Mouse (Mus musculus) C2C12 (cell line): ENCODE results near the gene Tmem120a. TPM values are rescaled to one million over a fixed set of nuclear protein-coding genes. Genes with fewer than 3 reads are reported as not detected.
A peak's percentile ranks its signal among the peaks of the same experiment; 100 is the strongest.

Experiments used
- H3K27me3 ChIP-seq: one replicate; pipeline ENCODE4 v1.6.1; 2011; ENCODE audit not compliant: control insufficient read depth, insufficient read depth, insufficient read length
- H3K36me3 ChIP-seq: one replicate; pipeline ENCODE4 v1.6.1; 2011; ENCODE audit not compliant: control insufficient read depth, insufficient read depth
- H3K4me3 ChIP-seq: one replicate; pipeline ENCODE4 v1.5.1; 2011; ENCODE audit warnings: mild to moderate bottlenecking, control low read depth; ENCODE audit not compliant: poor library complexity, insufficient read depth, severe bottlenecking
- H3K79me2 ChIP-seq: one replicate; pipeline ENCODE4 v1.6.1; 2011; ENCODE audit not compliant: control insufficient read depth, insufficient read depth
- H3K79me3 ChIP-seq: one replicate; pipeline ENCODE4 v1.6.1; 2011; ENCODE audit warnings: low read depth, control low read depth
- H3ac ChIP-seq: one replicate; pipeline ENCODE3; 2011; ENCODE audit warnings: low read depth; ENCODE audit not compliant: control insufficient read depth, insufficient read length
- CEBPB ChIP-seq: IDR thresholded peaks from one replicate; pipeline ENCODE4 v1.6.1; 2011; ENCODE audit warnings: low read depth, mild to moderate bottlenecking, control low read depth, moderate library complexity
- CTCF ChIP-seq: IDR thresholded peaks from one replicate; pipeline ENCODE4 v1.5.1; 2011; ENCODE audit not compliant: control insufficient read depth, insufficient read depth, insufficient read length
- FOSL1 ChIP-seq: IDR thresholded peaks from one replicate; pipeline ENCODE4 v1.8.0; 2011; ENCODE audit warnings: mild to moderate bottlenecking, low read length; ENCODE audit not compliant: poor library complexity, insufficient read depth, severe bottlenecking
- MAX ChIP-seq: IDR thresholded peaks from one replicate; pipeline ENCODE4 v1.6.1; 2011; ENCODE audit warnings: mild to moderate bottlenecking, control low read depth
- MYOD1 ChIP-seq: IDR thresholded peaks from one replicate; pipeline ENCODE4 v1.6.1; 2011; ENCODE audit warnings: low read depth; ENCODE audit not compliant: control insufficient read depth, insufficient read length
- MYOG ChIP-seq: IDR thresholded peaks from one replicate; pipeline ENCODE4 v1.6.1; 2011; ENCODE audit not compliant: control insufficient read depth, insufficient read length; ENCODE audit errors: extremely low read depth
- USF1 ChIP-seq: IDR thresholded peaks from one replicate; pipeline ENCODE4 v1.6.1; 2011; ENCODE audit warnings: low read depth, mild to moderate bottlenecking, control low read depth, moderate library complexity
- polyA plus RNA-seq: library from polyadenylated mRNA; unstranded; fragments of >200 nt; fragmentation: generic; extraction: Trizol; gene quantifications from one replicate; pipeline ENCODE4 v1.2.1, GENCODE M21; 2012; ENCODE audit warnings: missing spikeins

The Tmem120a gene
- polyA plus RNA-seq, 1 experiment: 75.2 TPM

- Histone ChIP-seq H3K79me3 (peaks cover 23% of the 10 kb centered on the region), H3K27me3 (no peaks in the 10 kb centered on the region), H3K4me3 (no peak overlapping the region), H3K36me3 (peaks cover 31% of the 10 kb centered on the region), H3ac (no peak overlapping the region), H3K79me2 (peaks cover 65% of the 10 kb centered on the region)
- TF ChIP-seq MYOG (no peak), MAX (no peak)
These were observed 32.5 kb downstream of the Tmem120a start for GRCm38 (mm10) chr5:135711582-135712355.

- H3K79me3 ChIP-seq: peaks cover 25% of the 10 kb centered on the region
- H3ac ChIP-seq: peak overlapping the region; percentile 30
- no peaks in the 10 kb centered on the region for H3K27me3 ChIP-seq
- peaks cover 74% of the 10 kb centered on the region for H3K79me2 ChIP-seq
- TF ChIP-seq USF1: peak; percentile 66
- TF ChIP-seq MAX: peak; percentile 97
- no peak for TF ChIP-seq CTCF
- H3K36me3 ChIP-seq: peaks cover 29% of the 10 kb centered on the region
- H3K4me3 ChIP-seq: no peak overlapping the region
These were observed 33.5 kb downstream of the Tmem120a start for GRCm38 (mm10) chr5:135710599-135711214.

GRCm38 (mm10) chr5:135709716-135710115, 34.5 kb downstream of the Tmem120a start:
- Histone ChIP-seq H3K79me3 (peaks cover 29% of the 10 kb centered on the region), H3K79me2 (peaks cover 74% of the 10 kb centered on the region), H3K27me3 (no peaks in the 10 kb centered on the region), H3K36me3 (peaks cover 23% of the 10 kb centered on the region), H3ac (no peak overlapping the region), H3K4me3 (no peak overlapping the region)
- TF ChIP-seq USF1 (no peak), MAX (no peak), FOSL1 (no peak), MYOG (no peak)

- H3ac ChIP-seq: no peak overlapping the region
- H3K27me3 ChIP-seq: no peaks in the 10 kb centered on the region
- TF ChIP-seq MAX (no peak), CEBPB (no peak), USF1 (no peak), MYOD1 (no peak), MYOG (no peak), FOSL1 (no peak), CTCF (no peak)
- H3K79me3 ChIP-seq: peaks cover 39% of the 10 kb centered on the region
- no peak overlapping the region for H3K4me3 ChIP-seq
- H3K36me3 ChIP-seq: peaks cover 23% of the 10 kb centered on the region
- peaks cover 74% of the 10 kb centered on the region for H3K79me2 ChIP-seq
These were observed 36.4 kb downstream of the Tmem120a start for GRCm38 (mm10) chr5:135707855-135708254.

- no peak overlapping the region for H3ac ChIP-seq
- H3K79me3 ChIP-seq: peaks cover 39% of the 10 kb centered on the region
- peaks cover 23% of the 10 kb centered on the region for H3K36me3 ChIP-seq
- peaks cover 67% of the 10 kb centered on the region for H3K79me2 ChIP-seq
- no peak for TF ChIP-seq CEBPB
- no peak for TF ChIP-seq USF1
- TF ChIP-seq CTCF: no peak
- TF ChIP-seq MAX: no peak
- no peak for TF ChIP-seq FOSL1
- TF ChIP-seq MYOG: no peak
- no peak for TF ChIP-seq MYOD1
- no peaks in the 10 kb centered on the region for H3K27me3 ChIP-seq
- no peak overlapping the region for H3K4me3 ChIP-seq
These were observed 37.2 kb downstream of the Tmem120a start for GRCm38 (mm10) chr5:135707039-135707438.

- TF ChIP-seq MAX (no peak), USF1 (no peak), CTCF (no peak), CEBPB (no peak), MYOD1 (no peak), FOSL1 (no peak), MYOG (no peak)
- peaks cover 26% of the 10 kb centered on the region for H3K36me3 ChIP-seq
- H3ac ChIP-seq: no peak overlapping the region
- no peak overlapping the region for H3K4me3 ChIP-seq
- H3K79me2 ChIP-seq: peaks cover 74% of the 10 kb centered on the region
- H3K79me3 ChIP-seq: peaks cover 36% of the 10 kb centered on the region
- no peaks in the 10 kb centered on the region for H3K27me3 ChIP-seq
These were observed 38.9 kb downstream of the Tmem120a start for GRCm38 (mm10) chr5:135705383-135705782.
